Mouse (Mus musculus) yolk sac, embryonic 10.5 days (tissue): ENCODE measurements around the gene Ccdc141.
A peak's percentile ranks its signal among the peaks of the same experiment; 100 is the strongest.

Experiments
- DNase-seq: peaks from one replicate; pipeline ENCODE4 v3.0.0-alpha.2; 2017; ENCODE audit warnings: low spot score

Gene Ccdc141

GRCm38 (mm10) chr2:77126939-77127338 is 43.5 kb downstream of the Ccdc141 start:
- DNase-seq: no peak

- DNase-seq: no peak
These were observed 52.3 kb downstream of the Ccdc141 start for GRCm38 (mm10) chr2:77118102-77118501.

GRCm38 (mm10) chr2:77114335-77114734 is 56.1 kb downstream of the Ccdc141 start:
- no peak for DNase-seq

GRCm38 (mm10) chr2:77113867-77114266 is 56.6 kb downstream of the Ccdc141 start:
- DNase-seq: peak; percentile 55

- DNase-seq: no peak
These were observed 57.4 kb downstream of the Ccdc141 start for GRCm38 (mm10) chr2:77113026-77113425.

GRCm38 (mm10) chr2:77111095-77111494 is 59.3 kb downstream of the Ccdc141 start:
- no peak for DNase-seq

GRCm38 (mm10) chr2:77110365-77110764 is 60.1 kb downstream of the Ccdc141 start:
- no peak for DNase-seq

GRCm38 (mm10) chr2:77109506-77110123 is 60.8 kb downstream of the Ccdc141 start:
- no peak for DNase-seq

GRCm38 (mm10) chr2:77108562-77108961 is 61.9 kb downstream of the Ccdc141 start:
- no peak for DNase-seq

- no peak for DNase-seq
These were observed 64.3 kb downstream of the Ccdc141 start for GRCm38 (mm10) chr2:77106150-77106549.

- no peak for DNase-seq
These were observed 65.3 kb downstream of the Ccdc141 start for GRCm38 (mm10) chr2:77105006-77105715.

GRCm38 (mm10) chr2:77102516-77102915 is 67.9 kb downstream of the Ccdc141 start:
- DNase-seq: no peak

GRCm38 (mm10) chr2:77099814-77100213 is 70.6 kb downstream of the Ccdc141 start:
- DNase-seq: no peak

GRCm38 (mm10) chr2:77098769-77099168 is 71.7 kb downstream of the Ccdc141 start:
- DNase-seq: no peak

- no peak for DNase-seq
These were observed 78.7 kb downstream of the Ccdc141 start for GRCm38 (mm10) chr2:77091749-77092148.

- no peak for DNase-seq
These were observed 85.1 kb downstream of the Ccdc141 start for GRCm38 (mm10) chr2:77085313-77085712.

- DNase-seq: no peak
These were observed 85.8 kb downstream of the Ccdc141 start for GRCm38 (mm10) chr2:77084629-77085028.

GRCm38 (mm10) chr2:77081156-77081555 is 89.3 kb downstream of the Ccdc141 start:
- no peak for DNase-seq

GRCm38 (mm10) chr2:77080657-77081056 is 89.8 kb downstream of the Ccdc141 start:
- no peak for DNase-seq

- no peak for DNase-seq
These were observed 91.7 kb downstream of the Ccdc141 start for GRCm38 (mm10) chr2:77078746-77079145.

- DNase-seq: no peak
These were observed 96.1 kb downstream of the Ccdc141 start for GRCm38 (mm10) chr2:77074373-77074772.

GRCm38 (mm10) chr2:77073930-77074329 is 96.5 kb downstream of the Ccdc141 start:
- DNase-seq: no peak

GRCm38 (mm10) chr2:77065294-77065693 is 105.1 kb downstream of the Ccdc141 start:
- no peak for DNase-seq

GRCm38 (mm10) chr2:77061871-77062270 is 108.6 kb downstream of the Ccdc141 start:
- no peak for DNase-seq
